Mouse (Mus musculus) embryonic fibroblast, embryonic 13.5 days (primary cell): ENCODE measurements around the gene Nsun6.

Experiments
- CTCF ChIP-seq: IDR thresholded peaks from 2 replicates; pipeline ENCODE4 v1.5.1; 2011; ENCODE audit warnings: mild to moderate bottlenecking, control low read depth, low read length, moderate library complexity, borderline replicate concordance; ENCODE audit not compliant: insufficient read depth
- POLR2A ChIP-seq: IDR thresholded peaks from 2 replicates; pipeline ENCODE4 v1.6.1; 2011; ENCODE audit warnings: low read depth, mild to moderate bottlenecking, control low read depth, low read length, moderate library complexity

GRCm38 (mm10) chr2:14988451-14988850 is 66.4 kb downstream of the Nsun6 start:
- no peak for TF ChIP-seq POLR2A
- TF ChIP-seq CTCF, result no peak
